Mouse (Mus musculus): ENCODE measurements around the gene Dop1a. TPM values are rescaled to one million over a fixed set of nuclear protein-coding genes. Genes with fewer than 3 reads are reported as not detected.

The Dop1a gene
- 28.6 and 37.2 TPM in 2 replicates for total RNA-seq (2023)

GRCm38 (mm10) chr9:86466990-86467870 is at the start of gene Dop1a:
Gene Dop1a (plus strand): TSS chr9:86467154.

GRCm38 (mm10) chr9:86464151-86465105 is 2.5 kb upstream of the Dop1a start, which contains the start of gene Ube2cbp:
Gene Ube2cbp (minus strand): TSS chr9:86464950.

GRCm38 (mm10) chr9:86571540-86572135 is 104.7 kb downstream of the Dop1a start, which contains the start of the genes Pgm3 and Rwdd2a:
Gene Pgm3 (minus strand): TSS chr9:86571842.
Gene Rwdd2a (plus strand): TSS chr9:86571991.

Other genes starting within 250 kb of the Dop1a start
- 0.76 and 0.93 TPM in 2 replicates for gene Ube2cbp, start 2.2 kb upstream of the Dop1a start, total RNA-seq (2023)
- gene Pgm3, start 104.7 kb downstream of the Dop1a start, total RNA-seq (2023): 6.2 and 7.0 TPM in 2 replicates
- gene Rwdd2a, start 104.8 kb downstream of the Dop1a start, total RNA-seq (2023): 1.4 and 1.5 TPM in 2 replicates
- gene Me1, start 228.8 kb downstream of the Dop1a start, total RNA-seq (2023): not detected in 2 replicates

Data from neutrophil, adult 65 days (primary cell).